Mouse (Mus musculus): ENCODE measurements around the gene Sh3bgrl.

- TF ChIP-seq CTCF (conservative IDR thresholded peaks at IDR 0.05; ENCODE audit: low read length) (no peak), POU5F1 (IDR thresholded peaks at IDR 0.05; ENCODE audit: borderline replicate concordance, low read length) (no peak)
These were observed 50.6 kb downstream of the Sh3bgrl start for GRCm38 (mm10) chrX:109145779-109146178.
